Mouse (Mus musculus): ENCODE data around the gene Nme7.

Nme7 gene

DNA sequence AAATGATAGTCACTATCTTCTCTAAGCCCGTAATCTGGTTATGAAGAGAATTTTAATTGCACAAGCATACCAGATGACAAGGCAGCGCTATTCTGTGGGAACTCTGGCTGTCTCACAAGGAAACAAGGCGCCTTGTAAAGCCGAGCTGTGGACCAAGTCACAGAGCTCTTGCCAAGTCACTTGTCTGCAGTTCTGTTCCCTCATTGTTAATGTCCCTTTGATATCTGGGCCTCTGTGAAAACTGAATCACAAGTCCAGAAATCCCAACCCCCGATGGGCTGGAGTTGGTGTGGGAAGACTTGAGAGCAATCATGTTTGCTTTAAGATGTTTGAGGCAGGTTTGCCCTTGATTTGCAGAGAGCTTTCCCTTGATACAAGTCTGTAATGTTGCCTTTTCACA is 16.8 kb downstream of the Nme7 start:
- DNase-seq (ENCODE audit: low read depth, low spot score), result no peak

DNA sequence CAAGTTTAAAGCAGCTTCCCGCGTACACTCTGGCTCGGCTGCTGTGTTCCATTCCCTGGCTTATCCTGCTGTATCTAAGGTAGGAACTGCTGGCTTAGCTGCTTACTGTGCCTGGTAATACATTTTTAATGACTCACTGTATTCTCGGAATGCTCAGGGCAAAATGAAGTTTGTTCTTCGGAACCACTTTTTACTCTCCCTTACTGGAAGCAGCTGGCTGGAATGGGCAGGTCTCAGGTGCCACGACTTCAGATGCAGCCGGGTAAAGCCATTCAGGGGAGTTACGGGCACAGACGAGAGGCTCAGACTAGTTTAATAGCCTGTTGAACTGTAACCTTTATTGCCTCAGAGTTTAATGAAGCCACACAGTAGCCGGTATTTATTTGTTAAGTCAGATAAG is 17.5 kb downstream of the Nme7 start:
- DNase-seq (ENCODE audit: low read depth, low spot score), result no peak

DNA sequence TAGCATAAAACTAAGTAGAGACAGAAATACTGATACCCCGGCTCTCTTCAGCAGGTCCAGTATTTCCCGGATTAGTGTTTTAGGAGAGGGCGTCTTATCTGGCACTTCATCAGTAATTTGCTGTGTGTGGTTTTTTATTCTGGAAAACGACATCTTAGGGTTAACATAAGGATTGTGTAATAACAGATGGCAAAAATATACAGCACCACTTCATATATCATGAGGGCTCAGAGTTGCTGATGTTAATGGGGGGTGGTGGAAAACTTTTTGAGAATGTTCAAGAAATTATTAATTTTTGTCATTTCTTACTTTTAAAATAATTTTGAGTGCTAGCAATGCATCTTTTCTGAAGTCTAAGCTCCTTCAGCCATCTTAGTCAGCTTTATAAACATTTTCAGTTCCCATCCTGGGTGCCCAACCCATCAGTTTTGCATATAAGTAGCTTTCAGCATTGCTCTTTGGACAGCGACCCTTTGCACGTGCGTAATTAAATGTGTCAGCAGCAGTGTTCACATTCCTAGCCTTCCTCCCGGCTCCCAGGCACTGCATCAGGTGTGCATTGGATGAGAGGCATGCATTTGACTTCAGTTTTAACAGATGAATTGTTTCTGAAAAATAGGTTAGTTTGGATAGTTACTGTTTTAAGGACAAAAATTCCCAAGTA is 19.2 kb downstream of the Nme7 start:
- peak; percentile 43 for DNase-seq (ENCODE audit: low read depth, low spot score)

GRCm38 (mm10) chr1:164324221-164324620 is 20.3 kb downstream of the Nme7 start:
- no peak for DNase-seq (ENCODE audit: low read depth, low spot score)

- no peak for DNase-seq (ENCODE audit: low read depth, low spot score)
These were observed 21.0 kb downstream of the Nme7 start for GRCm38 (mm10) chr1:164324878-164325277.

DNA sequence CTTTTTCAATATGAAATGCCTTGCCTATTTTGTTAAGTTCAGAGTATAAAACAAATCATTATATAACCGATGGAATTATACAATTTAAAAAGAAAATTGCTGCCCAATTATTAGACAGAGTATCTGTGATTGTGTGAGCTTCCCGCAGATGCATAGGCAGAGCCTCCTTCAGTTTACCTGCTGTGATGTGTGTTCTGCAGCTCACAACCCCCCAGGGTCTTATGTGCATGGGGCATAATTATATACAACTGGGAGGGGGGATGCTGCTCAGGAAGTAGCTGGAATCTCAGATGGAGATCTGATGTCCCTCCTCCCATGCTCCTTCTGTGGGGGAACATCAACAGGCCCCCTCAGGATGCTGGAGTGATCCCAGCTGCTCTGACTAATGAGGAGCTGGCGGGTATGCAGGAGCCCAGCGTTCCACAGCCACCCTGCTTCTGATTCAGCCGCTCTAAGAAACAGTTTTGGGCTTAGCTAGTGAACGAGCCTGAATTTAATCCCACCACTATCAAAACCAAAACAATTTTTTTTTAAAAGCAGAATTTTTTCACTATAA is 22.8 kb downstream of the Nme7 start:
- no peak for DNase-seq (ENCODE audit: low read depth, low spot score)

- DNase-seq (ENCODE audit: low read depth, low spot score), result no peak
These were observed 23.8 kb downstream of the Nme7 start for GRCm38 (mm10) chr1:164327764-164328163.

GRCm38 (mm10) chr1:164332559-164332958 is 28.6 kb downstream of the Nme7 start:
- no peak for DNase-seq (ENCODE audit: low read depth, low spot score)

DNA sequence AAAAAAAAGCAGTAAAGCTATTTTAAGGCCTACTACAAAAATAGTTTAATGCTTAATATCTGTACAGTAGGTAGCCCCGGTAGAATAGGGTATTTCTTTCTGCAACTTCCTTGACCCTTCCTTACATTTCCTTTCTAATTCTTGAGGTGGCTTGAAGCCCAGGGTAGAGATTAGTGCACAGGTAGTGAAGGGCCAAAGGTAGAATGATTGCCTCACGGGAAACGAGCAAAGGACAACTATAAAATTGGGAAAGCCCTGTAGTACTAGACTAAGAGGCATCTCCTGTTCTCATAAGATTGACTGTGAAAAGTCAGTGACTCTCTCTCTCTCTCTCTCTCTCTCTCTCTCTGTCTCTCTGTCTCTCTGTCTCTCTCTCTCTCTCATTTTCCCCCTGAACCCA is 31.5 kb downstream of the Nme7 start:
- no peak for DNase-seq (ENCODE audit: low read depth, low spot score)

- peak; percentile 67 for DNase-seq (ENCODE audit: low read depth, low spot score)
These were observed 31.9 kb downstream of the Nme7 start for GRCm38 (mm10) chr1:164335846-164336245.

DNA sequence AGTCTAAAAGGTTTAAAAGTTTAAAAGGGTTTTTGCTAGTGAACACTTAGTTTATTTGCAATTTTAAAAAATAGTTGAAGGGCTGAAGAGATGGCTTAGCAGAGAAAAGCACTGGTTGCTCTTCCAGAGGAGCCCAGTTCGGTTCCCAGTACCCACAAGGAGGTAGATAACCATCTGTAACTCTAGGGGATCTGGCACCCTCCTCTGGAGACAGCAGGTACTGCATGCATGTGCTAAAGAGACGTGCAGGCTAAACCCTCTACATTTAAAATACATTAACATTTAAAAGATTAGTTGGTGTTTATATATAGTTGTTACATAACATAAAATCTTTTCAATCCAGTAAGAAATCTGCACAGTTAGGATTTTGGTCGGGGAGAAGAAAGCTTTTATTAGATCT is 38.2 kb downstream of the Nme7 start:
- peak; percentile 72 for DNase-seq (ENCODE audit: low read depth, low spot score)

DNA sequence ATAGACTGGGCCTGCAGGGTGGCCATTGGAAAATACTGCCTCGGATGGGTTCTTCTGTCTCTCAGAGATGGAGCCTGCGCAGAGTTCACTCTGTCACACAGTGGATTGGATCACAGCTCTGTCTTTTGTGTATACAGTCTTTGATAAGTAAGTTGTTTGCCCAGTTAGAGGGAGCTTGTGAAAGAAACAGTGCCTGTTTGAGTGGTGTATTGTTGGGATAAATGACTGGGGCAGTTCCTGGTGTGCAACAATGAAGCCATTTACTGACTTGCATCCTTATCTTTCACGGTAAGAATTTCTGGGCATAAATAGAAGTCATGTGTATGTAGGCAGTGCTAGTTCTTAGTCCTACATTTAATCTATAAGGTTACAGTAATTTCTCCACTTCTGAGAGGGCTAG is 49.5 kb downstream of the Nme7 start:
- DNase-seq (ENCODE audit: low read depth, low spot score), result no peak

DNA sequence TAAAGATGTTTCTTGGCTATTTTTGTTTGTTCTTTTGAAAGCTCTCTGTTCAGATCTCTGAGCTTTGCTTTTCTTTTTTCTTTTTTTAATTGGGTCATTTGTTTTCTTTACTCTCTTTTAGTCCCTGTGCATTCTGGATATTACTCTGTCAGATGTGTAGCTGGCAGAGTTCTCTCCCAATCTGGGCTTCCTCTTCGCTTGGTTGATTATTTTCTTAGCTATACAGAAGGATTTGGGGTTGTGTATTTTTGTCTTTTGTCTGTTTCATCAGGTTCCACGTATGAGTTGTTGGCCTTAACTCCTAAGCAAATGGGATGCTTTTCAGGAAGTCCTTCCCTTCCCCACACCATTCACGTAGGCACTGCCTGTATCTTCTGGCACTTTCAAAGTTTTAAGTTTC is 54.1 kb downstream of the Nme7 start:
- no peak for DNase-seq (ENCODE audit: low read depth, low spot score)

- no peak for DNase-seq (ENCODE audit: low read depth, low spot score)
These were observed 58.1 kb downstream of the Nme7 start for GRCm38 (mm10) chr1:164361997-164362396.

DNA sequence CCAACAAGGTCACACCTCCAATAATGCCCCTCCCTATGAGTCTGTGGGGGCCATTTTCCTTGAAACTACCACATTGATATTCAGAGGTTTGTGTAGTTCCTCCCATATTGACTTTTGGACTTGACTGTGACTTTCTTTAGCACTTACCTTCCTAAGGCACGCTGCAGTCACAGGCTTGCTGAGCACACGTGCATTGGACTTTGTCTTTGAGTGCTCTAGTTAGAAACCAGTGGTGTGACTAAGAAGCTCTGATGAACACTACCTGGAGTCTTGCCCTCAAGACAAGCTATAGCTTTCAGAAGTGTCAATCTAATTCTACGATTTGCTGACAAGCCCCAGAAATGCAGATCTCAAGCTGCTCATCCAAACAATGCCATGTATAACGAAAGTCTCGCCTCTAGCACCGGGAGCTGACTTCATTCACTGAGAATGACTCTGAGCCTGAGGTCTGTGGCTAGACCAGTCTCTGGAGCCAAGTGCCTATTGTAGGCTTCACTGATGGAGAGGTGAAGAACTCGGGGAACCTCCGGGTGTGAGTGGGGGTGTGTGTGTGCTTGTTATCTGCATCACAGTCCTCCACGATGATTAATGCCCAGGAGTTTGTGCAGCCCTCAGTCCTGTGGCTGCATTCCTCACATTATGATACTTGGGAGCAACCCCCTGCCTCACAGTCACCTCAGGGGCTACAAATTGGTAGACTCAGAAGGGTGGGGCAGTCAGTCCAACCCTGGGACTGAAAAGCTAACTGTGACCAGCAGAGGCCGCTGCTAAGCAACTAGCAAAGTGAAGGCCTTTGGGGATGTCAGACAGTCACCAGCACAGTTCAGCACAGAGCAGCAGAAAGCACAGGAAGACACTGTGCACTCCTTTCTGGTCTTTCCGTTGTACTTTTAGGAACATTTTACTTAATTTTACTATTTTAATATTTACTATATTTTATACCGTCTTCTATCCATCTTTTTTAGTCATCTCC is 62.5 kb downstream of the Nme7 start:
- peak; percentile 83 for DNase-seq (ENCODE audit: low read depth, low spot score)

DNA sequence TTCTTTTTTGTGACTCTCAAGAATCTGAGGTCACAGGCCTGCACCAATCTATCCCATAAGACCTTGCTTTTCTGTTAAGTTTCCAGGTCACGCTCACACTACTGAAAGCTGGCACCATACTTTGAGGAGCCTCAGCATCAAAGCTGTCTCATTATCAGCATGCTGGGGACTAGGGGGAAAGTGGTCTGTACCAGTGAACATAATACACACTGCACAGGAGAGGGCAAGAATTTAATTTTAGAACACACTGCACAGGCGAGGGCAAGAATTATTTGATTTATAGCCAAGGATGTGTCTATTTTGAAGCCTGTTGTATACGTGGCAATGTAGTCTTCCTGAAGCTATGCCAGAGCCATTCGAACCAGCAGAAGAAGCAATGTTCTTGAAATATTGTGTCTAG is 64.2 kb downstream of the Nme7 start:
- DNase-seq (ENCODE audit: low read depth, low spot score), result no peak

- no peak for DNase-seq (ENCODE audit: low read depth, low spot score)
These were observed 65.9 kb downstream of the Nme7 start for GRCm38 (mm10) chr1:164369781-164370180.

DNA sequence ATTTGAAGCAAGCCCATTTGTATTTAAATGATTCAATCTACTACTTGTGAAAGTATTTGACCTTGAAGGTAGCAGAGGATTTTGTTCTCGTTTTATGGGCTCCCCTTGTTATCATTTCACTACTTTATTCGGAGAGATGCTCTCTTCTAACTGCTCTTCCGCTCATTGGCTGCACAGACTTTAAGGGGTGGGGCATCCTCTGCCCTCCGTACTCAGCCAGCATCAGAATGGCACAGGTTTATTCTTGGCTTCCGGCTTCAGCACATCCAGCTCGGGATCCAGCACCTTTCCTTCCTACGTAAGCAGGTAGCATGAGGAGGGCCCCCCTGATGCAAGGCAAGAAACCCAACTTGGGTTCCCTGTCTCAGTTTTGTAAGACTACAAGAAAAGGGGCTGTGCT is 69.1 kb downstream of the Nme7 start:
- peak; percentile 43 for DNase-seq (ENCODE audit: low read depth, low spot score)

DNA sequence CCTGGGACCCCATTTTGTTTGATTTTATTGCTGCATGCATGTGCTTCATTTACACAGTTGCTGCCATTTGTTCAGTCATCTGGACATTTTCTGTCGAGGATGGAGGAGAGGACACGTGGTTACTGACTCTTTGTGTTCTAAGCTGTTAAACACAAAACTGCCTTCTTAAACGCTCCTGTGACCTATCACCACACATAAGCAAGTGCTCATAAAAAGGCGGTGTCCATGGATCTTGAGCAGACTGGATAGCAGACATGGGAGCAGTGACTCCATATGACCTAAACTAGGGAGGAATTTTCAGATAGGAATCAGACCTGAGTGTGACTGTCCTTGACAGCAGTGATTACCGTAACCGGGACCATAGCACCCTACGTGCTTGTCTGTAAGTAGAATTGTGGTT is 70.1 kb downstream of the Nme7 start:
- DNase-seq (ENCODE audit: low read depth, low spot score), result no peak

GRCm38 (mm10) chr1:164375626-164376025 is 71.7 kb downstream of the Nme7 start:
- peak; percentile 44 for DNase-seq (ENCODE audit: low read depth, low spot score)

DNA sequence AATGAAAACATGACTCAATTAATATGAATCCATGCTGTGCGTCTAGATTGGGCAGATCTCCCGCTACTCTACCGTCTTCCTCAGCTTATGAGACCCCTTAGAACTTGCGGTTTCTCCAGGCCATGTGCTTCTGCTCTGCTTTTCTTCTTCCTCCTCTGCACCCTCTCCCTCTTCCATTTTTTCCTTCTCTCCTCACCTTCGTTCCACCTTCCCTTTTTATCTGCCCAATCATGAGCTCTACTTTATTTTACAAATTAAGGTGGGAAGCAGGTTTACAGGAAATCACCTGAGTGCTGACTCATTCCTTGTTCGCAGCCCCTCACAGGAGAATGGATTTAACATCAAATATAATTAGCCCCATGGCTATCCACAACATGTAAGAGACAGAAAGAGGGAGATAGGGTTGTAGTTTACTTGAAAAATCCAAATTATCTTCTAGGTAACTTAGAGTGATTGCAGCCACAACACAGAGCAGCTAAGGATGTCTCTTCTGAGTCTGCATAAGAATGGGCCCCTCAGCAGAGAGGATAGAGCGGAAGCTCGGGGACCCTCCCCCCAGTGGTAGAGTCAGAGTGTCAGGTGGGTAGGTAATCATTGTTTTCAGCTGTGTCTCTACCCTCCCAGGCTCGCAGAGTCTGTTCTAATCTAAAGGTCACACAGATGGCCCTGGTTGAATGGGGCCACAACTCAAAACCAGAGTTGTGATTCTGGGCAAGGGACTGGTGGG is 73.0 kb downstream of the Nme7 start:
- DNase-seq (ENCODE audit: low read depth, low spot score), result peak; percentile 92

GRCm38 (mm10) chr1:164383621-164384020 is 79.7 kb downstream of the Nme7 start:
- DNase-seq (ENCODE audit: low read depth, low spot score), result no peak
